Mouse (Mus musculus) testis, adult 2 months (tissue): ENCODE measurements around the gene Fnbp1. TPM values are rescaled to one million over a fixed set of nuclear protein-coding genes. Genes with fewer than 3 reads are reported as not detected.
A peak's percentile ranks its signal among the peaks of the same experiment; 100 is the strongest.

Experiments
- H3K27ac ChIP-seq: fragments of 200-500 bp; 2 replicates; pipeline ENCODE4 v1.5.1; 2012; ENCODE audit warnings: low read depth, low read length; ENCODE audit not compliant: control insufficient read depth, insufficient read depth
- H3K27me3 ChIP-seq: fragments of 200-500 bp; 2 replicates; pipeline ENCODE4 v1.6.1; 2012; ENCODE audit warnings: mild to moderate bottlenecking, low read length, moderate library complexity; ENCODE audit not compliant: control insufficient read depth, insufficient read depth
- H3K36me3 ChIP-seq: fragments of 200-500 bp; 2 replicates; pipeline ENCODE4 v1.6.1; 2012; ENCODE audit warnings: mild to moderate bottlenecking, low read length; ENCODE audit not compliant: control insufficient read depth, insufficient read depth
- H3K4me1 ChIP-seq: fragments of 200-500 bp; 2 replicates; pipeline ENCODE4 v1.6.1; 2012; ENCODE audit warnings: low read length; ENCODE audit not compliant: control insufficient read depth, insufficient read depth
- H3K4me3 ChIP-seq: fragments of 200-500 bp; 2 replicates; pipeline ENCODE4 v1.5.1; 2012; ENCODE audit warnings: low read depth, mild to moderate bottlenecking, low read length, moderate library complexity, mixed read lengths; ENCODE audit not compliant: control insufficient read depth
- CTCF ChIP-seq: fragments of 200-500 bp; IDR thresholded peaks from 2 replicates; pipeline ENCODE4 v1.5.1; 2012; ENCODE audit warnings: low read depth, mild to moderate bottlenecking, inconsistent platforms, low read length, moderate library complexity; ENCODE audit not compliant: control insufficient read depth, insufficient read depth, insufficient replicate concordance
- POLR2A ChIP-seq: fragments of 200-500 bp; IDR thresholded peaks from 2 replicates; pipeline ENCODE4 v1.6.1; 2012; ENCODE audit warnings: low read depth, mild to moderate bottlenecking, inconsistent platforms, low read length, moderate library complexity; ENCODE audit not compliant: control insufficient read depth
- polyA plus RNA-seq: library from polyadenylated mRNA; depleted of rRNA; stranded (reverse); fragments of >200 nt; gene quantifications from 2 replicates; pipeline ENCODE4 v1.2.3, GENCODE M21; 2012

Gene Fnbp1
- polyA plus RNA-seq, 1 experiment, result 6.3 TPM

DNA sequence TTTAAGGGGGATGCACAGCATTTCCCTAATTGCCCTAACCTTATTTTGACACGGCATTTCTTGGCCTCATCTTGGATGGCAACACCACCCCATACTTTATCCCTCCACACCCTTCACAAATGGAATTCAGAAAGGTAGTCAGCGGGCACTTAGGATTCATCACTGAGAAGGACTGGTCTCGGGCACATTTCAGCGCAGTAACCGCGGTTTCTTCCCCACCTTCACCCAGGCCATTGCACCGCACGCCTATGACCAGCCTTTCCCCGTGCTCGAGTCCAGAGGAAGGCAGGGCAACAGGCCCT is 1.1 kb downstream of the Fnbp1 start:
- 0 out of 2 replicates have a peak overlapping the region, but pooled peaks have one; percentile 25 for H3K27ac ChIP-seq
- no peaks in the 10 kb centered on the region for H3K36me3 ChIP-seq
- no peaks in the 10 kb centered on the region for H3K27me3 ChIP-seq
- TF ChIP-seq POLR2A (no peak), CTCF (no peak)
- H3K4me3 ChIP-seq, result peak overlapping the region; percentile 78
- H3K4me1 ChIP-seq, result peaks cover 20% of the 10 kb centered on the region

DNA sequence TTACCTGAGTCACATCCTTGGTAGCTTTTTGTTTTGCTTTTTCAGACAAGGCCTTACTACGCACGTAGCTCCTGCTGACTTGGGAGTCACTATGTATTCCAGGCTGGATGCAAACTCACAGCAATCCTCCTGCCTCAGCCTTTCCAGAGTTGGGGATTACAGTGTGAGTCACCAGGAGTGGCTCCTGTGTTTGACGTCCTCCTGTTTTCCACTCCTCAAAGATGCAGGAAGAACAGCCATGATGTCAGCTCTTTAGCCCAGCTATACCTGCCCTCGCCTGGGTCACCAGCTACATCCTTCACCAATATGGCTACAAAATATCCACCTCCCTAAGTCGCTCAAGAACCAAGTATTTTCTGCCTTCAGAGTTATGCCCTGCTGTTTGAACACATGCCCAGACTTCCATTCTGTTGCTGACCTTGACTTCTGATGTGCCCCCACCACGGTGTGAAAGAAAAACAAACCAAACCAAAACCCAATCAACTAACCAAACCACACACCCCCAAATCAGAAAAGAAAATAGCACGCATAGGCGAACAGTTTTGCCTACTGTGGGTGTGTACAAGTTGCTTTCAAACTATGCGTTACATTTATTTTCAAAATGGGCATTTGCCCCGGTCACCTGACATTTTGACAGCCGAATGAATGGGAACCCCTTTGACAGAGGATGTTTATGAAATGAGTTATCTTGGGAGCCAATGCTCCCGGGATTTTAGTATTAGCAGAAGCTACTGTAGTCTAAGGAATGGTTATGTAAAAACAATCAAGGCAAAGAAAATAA is 1.6 kb downstream of the Fnbp1 start:
- no peak for TF ChIP-seq POLR2A
- no peak for TF ChIP-seq CTCF
- Histone ChIP-seq H3K27me3 (no peaks in the 10 kb centered on the region), H3K4me1 (peaks cover 20% of the 10 kb centered on the region), H3K27ac (no peak overlapping the region), H3K4me3 (no peak overlapping the region), H3K36me3 (no peaks in the 10 kb centered on the region)

GRCm38 (mm10) chr2:31139174-31139632 is 2.6 kb downstream of the Fnbp1 start:
- H3K36me3 ChIP-seq, result no peaks in the 10 kb centered on the region
- H3K4me1 ChIP-seq, result peaks cover 20% of the 10 kb centered on the region
- TF ChIP-seq CTCF (no peak), POLR2A (no peak)
- no peak overlapping the region for H3K27ac ChIP-seq
- H3K27me3 ChIP-seq, result no peaks in the 10 kb centered on the region
- H3K4me3 ChIP-seq, result no peak overlapping the region

GRCm38 (mm10) chr2:31137018-31137590 is 4.7 kb downstream of the Fnbp1 start:
- TF ChIP-seq POLR2A (no peak), CTCF (no peak)
- Histone ChIP-seq H3K36me3 (no peaks in the 10 kb centered on the region), H3K4me3 (no peak overlapping the region), H3K27ac (no peak overlapping the region), H3K4me1 (peaks cover 12% of the 10 kb centered on the region), H3K27me3 (no peaks in the 10 kb centered on the region)

- Histone ChIP-seq H3K4me3 (no peak overlapping the region), H3K27ac (no peak overlapping the region), H3K27me3 (no peaks in the 10 kb centered on the region), H3K36me3 (no peaks in the 10 kb centered on the region), H3K4me1 (peaks cover 8% of the 10 kb centered on the region)
- TF ChIP-seq POLR2A, result no peak
- TF ChIP-seq CTCF, result no peak
Measured at GRCm38 (mm10) chr2:31136338-31136737, 5.5 kb downstream of the Fnbp1 start.

DNA sequence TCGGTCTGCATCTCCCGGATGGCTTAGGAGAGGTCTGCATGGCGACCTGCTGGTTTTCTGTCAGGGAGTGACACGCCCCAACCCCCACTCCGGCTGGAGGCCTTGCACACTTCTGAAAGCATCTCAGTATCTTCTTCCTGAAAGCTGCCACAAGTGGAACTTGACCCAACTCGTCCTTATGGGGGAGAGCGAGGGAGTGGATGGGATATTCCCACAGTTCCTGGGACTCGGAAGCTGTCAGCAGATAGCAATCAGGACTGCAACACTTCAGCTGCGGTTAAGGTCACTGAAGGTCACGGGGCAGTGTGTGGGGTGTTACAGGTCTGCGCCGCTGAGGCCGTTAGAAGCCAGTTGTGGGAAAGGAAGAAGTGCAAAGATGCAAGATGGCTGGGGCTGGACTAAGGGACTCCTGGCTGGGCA is 6.3 kb downstream of the Fnbp1 start:
- H3K36me3 ChIP-seq, result no peaks in the 10 kb centered on the region
- no peak overlapping the region for H3K27ac ChIP-seq
- peaks cover 4% of the 10 kb centered on the region for H3K4me1 ChIP-seq
- TF ChIP-seq POLR2A, result no peak
- no peak for TF ChIP-seq CTCF
- no peak overlapping the region for H3K4me3 ChIP-seq
- no peaks in the 10 kb centered on the region for H3K27me3 ChIP-seq

DNA sequence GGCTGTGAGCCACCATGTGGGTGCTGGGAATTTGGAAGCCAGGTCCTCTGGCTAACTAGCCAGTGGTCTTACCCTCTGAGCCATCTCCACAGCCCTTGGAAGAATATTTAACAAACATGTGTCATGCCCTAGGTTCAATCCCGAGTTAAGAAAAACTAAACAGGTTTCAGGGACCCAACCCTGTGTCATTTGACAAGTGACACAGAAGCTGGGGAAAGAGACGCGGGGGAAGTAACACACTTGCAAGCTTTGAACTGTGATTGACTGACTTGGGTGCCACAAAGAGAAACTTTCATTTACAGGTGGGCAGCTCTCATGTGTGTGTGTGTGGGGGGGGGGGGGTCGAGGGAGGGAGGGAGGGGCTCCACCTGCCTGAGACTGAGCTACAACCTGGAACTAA is 7.8 kb downstream of the Fnbp1 start:
- H3K4me1 ChIP-seq, result no peaks in the 10 kb centered on the region; the same call in 1 of the 2 replicates
- H3K27ac ChIP-seq, result no peak overlapping the region
- no peaks in the 10 kb centered on the region for H3K27me3 ChIP-seq
- TF ChIP-seq POLR2A, result no peak
- TF ChIP-seq CTCF, result no peak
- H3K4me3 ChIP-seq, result no peak overlapping the region
- no peaks in the 10 kb centered on the region for H3K36me3 ChIP-seq
